Mouse (Mus musculus): ENCODE data around the gene Uhrf1. TPM values are rescaled to one million over a fixed set of nuclear protein-coding genes. Genes with fewer than 3 reads are reported as not detected.
A peak's percentile ranks its signal among the peaks of the same experiment; 100 is the strongest.

Uhrf1 gene
- polyA plus RNA-seq, 1 experiment from 2014 or later: 21.5 TPM

DNA sequence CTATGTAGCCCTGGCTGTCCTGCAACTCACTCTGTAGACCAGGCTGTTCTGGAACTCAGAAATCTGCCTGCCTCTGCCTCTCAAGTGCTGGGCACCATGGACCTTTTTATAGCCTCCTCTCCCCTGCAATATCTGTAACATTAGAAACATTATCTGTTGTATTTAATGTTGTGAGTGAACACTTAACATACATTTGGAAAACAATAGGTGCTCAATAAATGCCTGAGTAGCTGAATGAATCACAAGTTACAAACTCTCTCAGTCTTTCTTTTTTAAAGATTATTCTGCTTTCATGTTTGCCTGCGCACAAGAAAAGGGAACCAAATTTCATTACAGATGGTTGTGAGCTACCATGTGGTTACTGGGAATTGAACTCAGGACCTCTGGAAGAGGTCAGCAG is 4.9 kb upstream of the Uhrf1 start:
- H3K9ac ChIP-seq (replicated peaks; ENCODE audit: low read length): no peak overlapping the region
- DNase-seq: no peak
- no peaks in the 10 kb centered on the region for H3K27me3 ChIP-seq (ENCODE audit: control insufficient read depth, insufficient read depth, low read length)
- H3K4me1 ChIP-seq (ENCODE audit: control insufficient read depth, insufficient read depth, low read length): peaks cover 3% of the 10 kb centered on the region
- H3K4me2 ChIP-seq (ENCODE audit: low read length): no peak overlapping the region
- no peak overlapping the region for H3K27ac ChIP-seq (replicated peaks; ENCODE audit: low read depth, low read length)
- no peak overlapping the region for H3K4me3 ChIP-seq (replicated peaks; ENCODE audit: low read depth, low read length)
- WGBS: 97% methylated on average over 1 of the region's 1 CpGs
- H3K36me3 ChIP-seq (ENCODE audit: control insufficient read depth, insufficient read depth, low read length): no peaks in the 10 kb centered on the region
- no peaks in the 10 kb centered on the region for H3K9me3 ChIP-seq (ENCODE audit: control insufficient read depth, low read length)
- no peak for ATAC-seq (ENCODE audit: low FRiP score, low TSS enrichment)

DNA sequence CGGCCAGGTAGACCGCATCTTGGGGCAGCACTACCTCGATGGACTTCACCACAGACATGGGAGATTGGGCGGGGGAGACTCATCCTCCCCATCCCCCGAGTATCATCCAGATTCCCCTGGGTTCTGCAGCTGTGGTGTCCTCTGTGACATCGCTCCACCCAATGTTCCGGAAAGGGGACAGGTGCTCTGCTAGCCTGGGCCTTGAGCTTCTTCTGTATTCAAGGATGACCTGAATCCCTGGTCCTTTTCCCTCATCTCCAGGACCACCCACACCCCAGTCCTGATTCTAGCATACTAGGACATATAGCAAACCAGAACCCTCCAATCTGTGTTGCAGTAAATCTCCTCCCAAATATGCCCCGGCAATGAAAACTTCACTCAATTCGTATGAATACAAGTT is 2.9 kb upstream of the Uhrf1 start, which contains the start of gene Arrdc5:
TSS of gene Arrdc5 (minus strand) at position 101 of the 400 bp plus-strand sequence.
- Histone ChIP-seq H3K4me2 (ENCODE audit: low read length) (no peak within 1 kb of the TSS), H3K27me3 (ENCODE audit: control insufficient read depth, insufficient read depth, low read length) (no peaks in the 10 kb centered on the region), H3K36me3 (ENCODE audit: control insufficient read depth, insufficient read depth, low read length) (no peaks in the 10 kb centered on the region), H3K9ac (replicated peaks; ENCODE audit: low read length) (no peak within 1 kb of the TSS), H3K4me1 (ENCODE audit: control insufficient read depth, insufficient read depth, low read length) (peaks cover 17% of the 10 kb centered on the region), H3K27ac (replicated peaks; ENCODE audit: low read depth, low read length) (no peak within 1 kb of the TSS), H3K9me3 (ENCODE audit: control insufficient read depth, low read length) (no peaks in the 10 kb centered on the region), H3K4me3 (replicated peaks; ENCODE audit: low read depth, low read length) (no peak within 1 kb of the TSS)
- ATAC-seq (ENCODE audit: low FRiP score, low TSS enrichment) (no peak), DNase-seq (no peak)
- WGBS: 95% methylated on average over 9 of the region's 9 CpGs

DNA sequence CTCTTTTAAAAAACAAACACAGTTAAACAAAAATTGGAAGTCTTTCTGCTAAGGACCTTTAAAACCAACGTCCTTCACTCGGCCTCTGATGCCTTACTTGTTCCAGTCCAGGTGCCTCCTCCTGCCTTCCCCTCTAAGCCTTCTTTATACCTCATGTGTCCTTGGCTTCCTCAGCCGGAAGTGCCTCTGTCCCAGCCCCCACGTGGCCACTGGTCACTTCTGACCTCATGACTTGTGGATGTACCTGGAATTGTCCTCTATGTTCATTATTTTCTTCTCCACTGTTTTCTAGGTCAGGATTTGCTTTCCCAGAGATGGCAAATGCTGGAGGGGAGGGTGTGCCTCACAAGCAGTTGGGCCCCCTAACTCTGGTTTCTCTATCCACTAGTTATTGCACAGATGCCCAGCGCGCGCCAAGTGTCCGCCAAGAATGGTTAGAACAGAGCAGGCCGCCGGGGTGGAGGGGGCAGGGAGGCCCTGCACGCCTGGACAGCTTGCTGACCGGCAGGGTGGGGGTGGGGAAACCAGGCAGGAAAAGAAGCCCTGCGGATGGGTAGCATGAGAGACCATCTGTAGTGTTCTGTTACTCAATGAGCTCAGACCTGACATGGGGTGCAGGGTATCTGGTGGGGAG is 641 bp upstream of the Uhrf1 start:
- no peak overlapping the region for H3K4me3 ChIP-seq (replicated peaks; ENCODE audit: low read depth, low read length)
- 13% methylated on average over 13 of the region's 13 CpGs for WGBS
- no peak overlapping the region for H3K27ac ChIP-seq (replicated peaks; ENCODE audit: low read depth, low read length)
- H3K27me3 ChIP-seq (ENCODE audit: control insufficient read depth, insufficient read depth, low read length): no peaks in the 10 kb centered on the region
- no peak for ATAC-seq (ENCODE audit: low FRiP score, low TSS enrichment)
- H3K9me3 ChIP-seq (ENCODE audit: control insufficient read depth, low read length): no peaks in the 10 kb centered on the region
- no peaks in the 10 kb centered on the region for H3K36me3 ChIP-seq (ENCODE audit: control insufficient read depth, insufficient read depth, low read length)
- peak overlapping the region; percentile 86; the same call in 1 of the 2 replicates for H3K4me2 ChIP-seq (ENCODE audit: low read length)
- no peak overlapping the region for H3K9ac ChIP-seq (replicated peaks; ENCODE audit: low read length)
- DNase-seq: no peak
- peaks cover 17% of the 10 kb centered on the region for H3K4me1 ChIP-seq (ENCODE audit: control insufficient read depth, insufficient read depth, low read length)

DNA sequence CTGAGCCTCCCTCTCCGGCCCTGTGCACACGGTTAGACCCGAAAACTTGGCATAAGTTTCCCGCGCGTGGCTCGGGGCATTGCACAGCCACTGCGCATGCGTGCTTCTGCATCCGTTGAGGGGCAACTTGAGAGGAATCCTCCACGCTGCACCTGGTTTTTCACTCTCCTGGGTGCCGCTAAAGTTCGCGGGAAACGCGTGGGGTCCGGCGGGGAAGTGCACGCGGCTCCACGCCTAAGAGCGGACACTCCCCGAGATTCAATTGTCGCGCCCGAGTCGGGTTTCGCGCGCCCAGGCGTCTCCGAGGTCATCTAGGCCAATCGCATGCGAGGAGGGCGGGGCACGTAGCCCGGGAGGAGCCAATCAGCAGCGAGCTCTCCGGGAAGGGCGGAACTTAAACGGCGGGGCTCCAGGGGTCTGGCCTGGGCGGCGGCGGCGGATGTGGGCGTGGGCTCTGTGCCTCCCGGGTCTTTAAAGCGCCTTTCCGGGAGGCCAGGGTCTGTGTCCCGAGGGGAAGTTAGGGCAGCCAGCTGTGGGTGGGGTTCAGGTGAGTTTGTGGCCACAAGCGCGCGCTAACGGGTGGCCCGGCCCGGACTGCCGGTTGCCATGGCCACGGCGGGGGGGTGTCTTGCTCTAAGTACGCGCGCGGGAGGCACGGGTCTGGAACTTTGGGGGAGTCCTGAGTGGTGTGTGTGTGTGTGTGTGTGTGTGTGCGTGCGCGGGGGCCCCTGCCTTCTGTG is 896 bp downstream of the Uhrf1 start:
- DNase-seq (peak; percentile 97), ATAC-seq (ENCODE audit: low FRiP score, low TSS enrichment) (peak; percentile 95)
- 0 out of 2 replicates have a peak, but pooled peaks cover 2% of the 10 kb centered on the region for H3K36me3 ChIP-seq (ENCODE audit: control insufficient read depth, insufficient read depth, low read length)
- H3K9me3 ChIP-seq (ENCODE audit: control insufficient read depth, low read length): no peaks in the 10 kb centered on the region
- peak overlapping the region; percentile 86 for H3K4me2 ChIP-seq (ENCODE audit: low read length)
- H3K4me1 ChIP-seq (ENCODE audit: control insufficient read depth, insufficient read depth, low read length): peaks cover 17% of the 10 kb centered on the region
- peak overlapping the region; percentile 73 for H3K4me3 ChIP-seq (replicated peaks; ENCODE audit: low read depth, low read length)
- peak overlapping the region; percentile 53 for H3K9ac ChIP-seq (replicated peaks; ENCODE audit: low read length)
- under 1% methylated on average over 68 of the region's 68 CpGs for WGBS
- no peaks in the 10 kb centered on the region for H3K27me3 ChIP-seq (ENCODE audit: control insufficient read depth, insufficient read depth, low read length)
- H3K27ac ChIP-seq (replicated peaks; ENCODE audit: low read depth, low read length): 0 out of 2 replicates have a peak overlapping the region, but pooled peaks have one; percentile 32

- H3K27me3 ChIP-seq (ENCODE audit: control insufficient read depth, insufficient read depth, low read length): no peaks in the 10 kb centered on the region
- 11% methylated on average over 11 of the region's 11 CpGs for WGBS
- no peak overlapping the region for H3K27ac ChIP-seq (replicated peaks; ENCODE audit: low read depth, low read length)
- H3K9ac ChIP-seq (replicated peaks; ENCODE audit: low read length): peak overlapping the region; percentile 53; the same call in 1 of the 2 replicates
- no peaks in the 10 kb centered on the region for H3K9me3 ChIP-seq (ENCODE audit: control insufficient read depth, low read length)
- H3K4me1 ChIP-seq (ENCODE audit: control insufficient read depth, insufficient read depth, low read length): peaks cover 17% of the 10 kb centered on the region
- H3K4me3 ChIP-seq (replicated peaks; ENCODE audit: low read depth, low read length): peak overlapping the region; percentile 73
- ATAC-seq (ENCODE audit: low FRiP score, low TSS enrichment) (0 out of 2 replicates have a peak, but pooled peaks have one; percentile 0), DNase-seq (no peak)
- H3K4me2 ChIP-seq (ENCODE audit: low read length): peak overlapping the region; percentile 86
- H3K36me3 ChIP-seq (ENCODE audit: control insufficient read depth, insufficient read depth, low read length): 0 out of 2 replicates have a peak, but pooled peaks cover 6% of the 10 kb centered on the region
Measured at GRCm38 (mm10) chr17:56304718-56305117, 1.6 kb downstream of the Uhrf1 start.

DNA sequence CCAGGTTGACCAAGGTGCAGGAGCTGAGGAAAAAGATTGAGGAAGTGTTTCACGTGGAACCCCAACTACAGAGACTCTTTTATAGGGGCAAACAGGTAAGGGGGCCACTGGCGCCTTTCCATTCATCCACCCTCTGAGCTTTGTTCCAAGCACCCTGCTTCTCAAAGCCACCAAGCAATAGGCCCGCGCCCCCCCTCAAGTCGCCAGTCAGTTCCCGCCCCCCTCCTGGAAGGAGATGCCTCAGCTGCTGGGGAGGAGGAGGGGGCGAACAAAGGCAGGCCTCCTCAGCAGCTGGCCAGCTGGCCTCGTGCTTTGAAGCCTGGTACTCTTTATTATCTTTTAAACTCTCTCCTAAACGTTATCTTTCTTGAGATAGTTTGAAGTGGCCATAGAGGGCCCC is 2.0 kb downstream of the Uhrf1 start:
- Histone ChIP-seq H3K4me2 (ENCODE audit: low read length) (peak overlapping the region; percentile 86), H3K4me1 (ENCODE audit: control insufficient read depth, insufficient read depth, low read length) (peaks cover 17% of the 10 kb centered on the region), H3K4me3 (replicated peaks; ENCODE audit: low read depth, low read length) (peak overlapping the region; percentile 73; the same call in 1 of the 2 replicates), H3K36me3 (ENCODE audit: control insufficient read depth, insufficient read depth, low read length) (0 out of 2 replicates have a peak, but pooled peaks cover 6% of the 10 kb centered on the region), H3K9me3 (ENCODE audit: control insufficient read depth, low read length) (no peaks in the 10 kb centered on the region), H3K9ac (replicated peaks; ENCODE audit: low read length) (0 out of 2 replicates have a peak overlapping the region, but pooled peaks have one; percentile 53), H3K27me3 (ENCODE audit: control insufficient read depth, insufficient read depth, low read length) (no peaks in the 10 kb centered on the region), H3K27ac (replicated peaks; ENCODE audit: low read depth, low read length) (no peak overlapping the region)
- DNase-seq (no peak), ATAC-seq (ENCODE audit: low FRiP score, low TSS enrichment) (no peak)
- 20% methylated on average over 9 of the region's 9 CpGs for WGBS

GRCm38 (mm10) chr17:56305826-56306225 is 2.7 kb downstream of the Uhrf1 start:
- ATAC-seq (ENCODE audit: low FRiP score, low TSS enrichment): no peak
- Histone ChIP-seq H3K4me3 (replicated peaks; ENCODE audit: low read depth, low read length) (no peak overlapping the region), H3K36me3 (ENCODE audit: control insufficient read depth, insufficient read depth, low read length) (0 out of 2 replicates have a peak, but pooled peaks cover 6% of the 10 kb centered on the region), H3K4me2 (ENCODE audit: low read length) (peak overlapping the region; percentile 86; the same call in 1 of the 2 replicates), H3K9me3 (ENCODE audit: control insufficient read depth, low read length) (no peaks in the 10 kb centered on the region), H3K4me1 (ENCODE audit: control insufficient read depth, insufficient read depth, low read length) (peaks cover 17% of the 10 kb centered on the region), H3K27ac (replicated peaks; ENCODE audit: low read depth, low read length) (no peak overlapping the region), H3K9ac (replicated peaks; ENCODE audit: low read length) (no peak overlapping the region), H3K27me3 (ENCODE audit: control insufficient read depth, insufficient read depth, low read length) (no peaks in the 10 kb centered on the region)
- DNase-seq: no peak
- WGBS: 72% methylated on average over 8 of the region's 8 CpGs

DNA sequence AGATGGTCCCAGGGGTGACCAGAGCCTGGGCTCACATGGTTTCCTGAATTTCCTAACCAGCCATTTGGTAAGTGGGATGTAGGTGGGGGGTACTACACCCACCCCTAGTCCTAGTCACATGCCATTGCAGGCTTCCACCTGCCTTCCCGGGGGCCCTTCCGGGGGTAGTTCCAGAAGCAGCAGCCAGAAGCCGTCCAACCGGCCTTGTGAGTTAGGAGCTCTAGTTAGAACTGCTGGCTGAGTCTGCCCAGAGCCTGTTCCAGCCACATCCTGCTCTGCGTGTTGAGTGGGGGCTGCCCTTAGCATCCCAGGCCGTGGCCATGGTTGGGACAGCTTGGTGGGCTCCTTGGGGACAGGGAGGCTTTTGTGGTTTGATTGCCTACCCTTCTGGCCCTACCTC is 5.0 kb downstream of the Uhrf1 start:
- no peak for ATAC-seq (ENCODE audit: low FRiP score, low TSS enrichment)

More for the DNA sequence above, 5.0 kb downstream of the Uhrf1 start:
- H3K27ac ChIP-seq (replicated peaks; ENCODE audit: low read depth, low read length): no peak overlapping the region
- no peak for DNase-seq
- H3K9me3 ChIP-seq (ENCODE audit: control insufficient read depth, low read length): no peaks in the 10 kb centered on the region
- H3K4me1 ChIP-seq (ENCODE audit: control insufficient read depth, insufficient read depth, low read length): peaks cover 15% of the 10 kb centered on the region
- no peak overlapping the region for H3K4me2 ChIP-seq (ENCODE audit: low read length)
- no peaks in the 10 kb centered on the region for H3K27me3 ChIP-seq (ENCODE audit: control insufficient read depth, insufficient read depth, low read length)
- H3K4me3 ChIP-seq (replicated peaks; ENCODE audit: low read depth, low read length): no peak overlapping the region
- WGBS: 92% methylated on average over 6 of the region's 6 CpGs
- H3K36me3 ChIP-seq (ENCODE audit: control insufficient read depth, insufficient read depth, low read length): 0 out of 2 replicates have a peak, but pooled peaks cover 6% of the 10 kb centered on the region
- no peak overlapping the region for H3K9ac ChIP-seq (replicated peaks; ENCODE audit: low read length)

Data from midbrain, embryonic 14.5 days (tissue).